Mouse (Mus musculus) forebrain, embryonic 11.5 days (tissue): ENCODE data around the gene Gm43638. TPM values are rescaled to one million over a fixed set of nuclear protein-coding genes. Genes with fewer than 3 reads are reported as not detected.

Experiments
- polyA plus RNA-seq: library from polyadenylated mRNA; unstranded; fragments of >200 nt; fragmentation: Nextera tagmentation; extraction: Ambion mirVana; gene quantifications from 2 replicates; pipeline ENCODE4 v1.2.1, GENCODE M21; 2014

Gm43638 gene
- polyA plus RNA-seq, 1 experiment from 2014 or later, result not detected

Other genes with a start within 250 kb of the Gm43638 start
- gene Ugt2b37, start 232.0 kb downstream of the Gm43638 start, polyA plus RNA-seq, result not detected in 2 replicates
- gene Ugt2a3, start 149.6 kb downstream of the Gm43638 start, polyA plus RNA-seq, result not detected in 2 replicates
- not detected in 2 replicates for gene Ugt2b38, start 62.6 kb downstream of the Gm43638 start, polyA plus RNA-seq
- gene Ugt2a2, start 4.5 kb downstream of the Gm43638 start, polyA plus RNA-seq, result not detected in 2 replicates
- gene Ugt2a1, start 4.1 kb upstream of the Gm43638 start, polyA plus RNA-seq, result 0.31 and 0.59 TPM in 2 replicates
- 0.16 TPM in 1 of 2 replicates, not detected in the other for gene Sult1b1, start 51.4 kb upstream of the Gm43638 start, polyA plus RNA-seq
- gene Sult1d1, start 82.2 kb upstream of the Gm43638 start, polyA plus RNA-seq, result not detected in 2 replicates
- gene Sult1e1, start 104.8 kb upstream of the Gm43638 start, polyA plus RNA-seq, result 1.1 and 1.3 TPM in 2 replicates
- gene Csn1s1, start 179.4 kb upstream of the Gm43638 start, polyA plus RNA-seq, result not detected in 2 replicates
- not detected in 2 replicates for gene Csn2, start 212.8 kb upstream of the Gm43638 start, polyA plus RNA-seq